Mouse (Mus musculus): ENCODE results near the gene Shkbp1.

The Shkbp1 gene

GRCm38 (mm10) chr7:27355745-27356240, at the start of gene Shkbp1:
TSS of gene Shkbp1 (minus strand) at chr7:27356019.
- DNase-seq (ENCODE audit: low read depth, low spot score) = peak; percentile 94

GRCm38 (mm10) chr7:27404203-27404942, 48.6 kb upstream of the Shkbp1 start:
- DNase-seq (ENCODE audit: low read depth, low spot score) = peak; percentile 86

- peak; percentile 92 for DNase-seq (ENCODE audit: low read depth, low spot score)
Observed at GRCm38 (mm10) chr7:27402675-27403074, 46.9 kb upstream of the Shkbp1 start.

GRCm38 (mm10) chr7:27400545-27400944, 44.7 kb upstream of the Shkbp1 start:
- no peak for DNase-seq (ENCODE audit: low read depth, low spot score)

- peak; percentile 98 for DNase-seq (ENCODE audit: low read depth, low spot score)
Observed at GRCm38 (mm10) chr7:27397048-27397949, 41.5 kb upstream of the Shkbp1 start.

- DNase-seq (ENCODE audit: low read depth, low spot score) = peak; percentile 79
Observed at GRCm38 (mm10) chr7:27396184-27397047, 40.6 kb upstream of the Shkbp1 start.

GRCm38 (mm10) chr7:27395521-27396183, 39.8 kb upstream of the Shkbp1 start:
- DNase-seq (ENCODE audit: low read depth, low spot score) = peak; percentile 94

- DNase-seq (ENCODE audit: low read depth, low spot score) = no peak
Observed at GRCm38 (mm10) chr7:27391416-27391815, 35.6 kb upstream of the Shkbp1 start.

GRCm38 (mm10) chr7:27389213-27389612, 33.4 kb upstream of the Shkbp1 start:
- DNase-seq (ENCODE audit: low read depth, low spot score) = no peak

- peak; percentile 77 for DNase-seq (ENCODE audit: low read depth, low spot score)
Observed at GRCm38 (mm10) chr7:27384731-27385130, 28.9 kb upstream of the Shkbp1 start.

- no peak for DNase-seq (ENCODE audit: low read depth, low spot score)
Observed at GRCm38 (mm10) chr7:27384134-27384533, 28.3 kb upstream of the Shkbp1 start.

GRCm38 (mm10) chr7:27383233-27383632, 27.4 kb upstream of the Shkbp1 start:
- no peak for DNase-seq (ENCODE audit: low read depth, low spot score)

GRCm38 (mm10) chr7:27381560-27381959, 25.7 kb upstream of the Shkbp1 start:
- no peak for DNase-seq (ENCODE audit: low read depth, low spot score)

GRCm38 (mm10) chr7:27381009-27381408, 25.2 kb upstream of the Shkbp1 start:
- DNase-seq (ENCODE audit: low read depth, low spot score) = no peak

- DNase-seq (ENCODE audit: low read depth, low spot score) = no peak
Observed at GRCm38 (mm10) chr7:27379836-27380235, 24.0 kb upstream of the Shkbp1 start.

GRCm38 (mm10) chr7:27378431-27378830, 22.6 kb upstream of the Shkbp1 start:
- DNase-seq (ENCODE audit: low read depth, low spot score) = peak; percentile 79

- DNase-seq (ENCODE audit: low read depth, low spot score) = no peak
Observed at GRCm38 (mm10) chr7:27375274-27375673, 19.5 kb upstream of the Shkbp1 start.

GRCm38 (mm10) chr7:27371715-27372462, 16.1 kb upstream of the Shkbp1 start:
- no peak for DNase-seq (ENCODE audit: low read depth, low spot score)

GRCm38 (mm10) chr7:27369111-27369510, 13.3 kb upstream of the Shkbp1 start:
- no peak for DNase-seq (ENCODE audit: low read depth, low spot score)

- peak; percentile 84 for DNase-seq (ENCODE audit: low read depth, low spot score)
Observed at GRCm38 (mm10) chr7:27367976-27368375, 12.2 kb upstream of the Shkbp1 start.
